Mouse (Mus musculus): ENCODE measurements around the gene Cyth1.

Gene Cyth1

DNA sequence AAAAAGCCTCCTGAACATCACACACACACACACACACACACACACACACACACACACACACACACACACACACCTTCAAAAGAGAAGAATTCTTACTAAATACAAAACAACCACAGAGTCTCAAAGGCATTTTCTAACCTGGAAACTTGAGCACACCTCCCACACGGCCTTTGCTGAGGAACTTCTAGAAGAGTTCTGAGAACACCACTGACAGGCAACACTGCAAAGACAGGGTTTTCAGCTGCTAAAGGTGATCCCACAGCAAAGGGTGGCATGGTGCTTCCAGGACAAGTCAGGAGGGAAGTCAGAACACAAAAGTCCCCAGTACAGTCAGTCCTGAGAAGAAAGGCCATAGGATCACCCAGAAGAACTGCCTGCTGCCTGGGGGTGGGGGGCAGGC is 22.5 kb downstream of the Cyth1 start:
- in situ Hi-C loops (cut with MboI, MseI): loop anchor here (10.0 to 25.0 kb wide), 2 partner anchors 891 to 1814 kb away; partner anchors contain the start of gene Rnf157

DNA sequence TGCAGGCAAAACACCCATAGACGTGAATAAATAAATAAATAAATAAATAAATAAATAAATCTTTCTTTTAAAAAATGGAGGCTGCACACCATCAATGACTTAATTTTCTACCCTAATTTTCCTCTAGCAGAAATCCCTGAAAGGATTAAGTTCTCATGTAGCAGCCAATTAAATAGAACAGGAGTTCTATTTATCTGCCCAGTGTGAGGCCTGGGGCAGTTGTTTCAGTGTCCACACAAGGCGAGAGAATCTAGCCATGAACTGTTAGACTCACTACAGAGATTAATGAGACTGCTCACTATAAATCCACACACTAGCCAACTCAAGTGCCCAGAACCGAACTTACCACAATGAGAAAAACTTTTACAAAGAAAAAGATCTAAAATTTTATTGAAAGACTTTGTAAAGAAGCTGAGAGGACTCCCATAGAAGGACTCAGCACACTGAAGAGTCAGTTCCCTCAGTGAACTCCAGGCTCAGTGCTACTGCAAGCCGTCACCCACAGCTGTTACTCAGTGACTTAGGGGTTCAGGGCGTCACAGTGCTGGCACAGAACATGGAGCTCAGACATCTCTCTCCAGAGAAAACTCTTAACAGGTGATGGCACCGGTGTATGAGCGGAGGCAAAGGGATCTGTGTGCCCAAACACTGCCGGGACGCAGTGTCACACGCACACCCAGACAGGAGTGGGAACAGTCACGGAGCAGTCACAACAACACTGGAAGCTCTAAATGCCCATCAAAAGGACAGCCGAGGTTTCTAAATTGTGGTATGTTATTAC is 23.1 kb downstream of the Cyth1 start:
- in situ Hi-C loops (cut with MboI, MseI): loop anchor here (10.0 to 25.0 kb wide), 2 partner anchors 890 to 1813 kb away; partner anchors contain the start of gene Rnf157

DNA sequence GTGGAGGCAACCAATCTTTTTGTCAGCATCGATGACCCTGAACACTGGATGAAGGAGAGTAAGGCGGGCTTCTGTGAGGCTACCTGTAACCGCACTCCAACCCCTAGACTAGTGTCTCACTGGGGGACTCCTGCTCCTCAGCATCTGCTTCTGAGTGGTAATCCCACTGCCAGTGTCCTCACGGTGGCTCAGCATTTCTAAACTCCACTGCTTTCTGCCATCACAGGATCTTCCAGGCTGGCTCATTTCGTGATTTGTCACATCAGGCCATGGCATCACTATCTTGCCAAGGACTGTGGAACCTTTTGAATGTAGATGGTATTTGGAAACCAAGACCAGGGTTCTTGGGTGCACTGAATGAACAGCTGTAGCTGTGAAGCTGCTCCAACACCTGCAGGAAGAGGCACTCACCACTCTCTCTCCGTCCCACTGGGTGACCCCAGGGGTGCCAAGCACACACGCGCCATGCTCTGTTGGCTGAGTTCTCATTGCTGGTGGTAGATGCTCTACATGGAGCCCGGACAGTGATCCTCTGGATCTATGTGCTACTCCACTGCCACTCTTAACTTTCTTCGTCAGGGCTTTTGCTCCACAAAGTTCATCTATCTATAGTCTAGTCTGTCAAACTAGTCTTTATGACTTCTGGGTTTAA is 24.9 kb downstream of the Cyth1 start:
- in situ Hi-C loops (cut with MboI, MseI): loop anchor here (10.0 kb wide), 1 partner anchor 889 kb away; no protein-coding TSS in a partner anchor

DNA sequence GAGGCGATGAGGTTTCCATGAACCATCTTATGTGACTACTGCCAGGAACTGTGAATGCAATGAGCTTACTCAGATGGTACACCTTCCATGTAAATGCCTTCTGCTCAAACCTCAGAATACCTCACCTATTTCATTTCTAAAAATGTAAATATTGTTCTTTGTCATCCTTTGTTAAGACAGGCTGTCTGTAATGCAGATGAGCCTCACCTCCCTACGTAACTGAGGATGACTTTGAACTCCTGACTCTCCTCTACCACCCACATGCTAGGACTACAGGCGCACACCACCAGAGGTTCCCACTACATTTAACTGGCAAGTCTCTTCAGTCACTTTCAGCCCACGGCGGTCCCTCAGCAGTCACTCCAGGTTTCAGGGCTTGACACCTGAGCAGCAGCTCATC is 25.5 kb downstream of the Cyth1 start:
- in situ Hi-C loops (cut with MboI, MseI): loop anchor here (10.0 kb wide), 1 partner anchor 888 kb away; no protein-coding TSS in a partner anchor

DNA sequence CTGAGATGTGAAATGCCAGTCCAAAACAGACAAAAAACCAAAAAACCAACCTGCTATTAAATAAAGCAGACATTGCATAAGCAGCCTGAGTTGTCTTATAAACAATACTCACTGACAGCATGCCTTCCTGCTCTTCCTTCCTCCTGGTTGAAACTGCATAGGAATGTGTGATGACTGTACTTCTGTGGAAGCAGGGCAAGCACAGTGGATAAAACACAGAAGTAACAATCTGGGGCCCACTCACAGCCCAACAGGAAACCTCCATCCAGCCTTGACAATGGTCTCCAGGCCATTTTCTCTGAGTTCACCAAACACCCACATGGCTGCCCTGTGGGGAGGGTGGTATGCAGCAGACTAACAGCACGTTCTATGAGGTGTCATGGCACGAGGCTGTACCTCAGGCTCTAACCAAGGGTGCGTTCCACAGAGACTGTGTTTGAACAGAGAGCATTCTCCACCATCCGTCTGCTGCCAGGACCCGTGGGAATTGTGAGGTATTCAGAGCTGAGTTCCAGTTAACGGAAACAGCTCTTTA is 26.0 kb downstream of the Cyth1 start:
- in situ Hi-C loops (cut with MboI, MseI): loop anchor here (10.0 kb wide), 1 partner anchor 888 kb away; no protein-coding TSS in a partner anchor

DNA sequence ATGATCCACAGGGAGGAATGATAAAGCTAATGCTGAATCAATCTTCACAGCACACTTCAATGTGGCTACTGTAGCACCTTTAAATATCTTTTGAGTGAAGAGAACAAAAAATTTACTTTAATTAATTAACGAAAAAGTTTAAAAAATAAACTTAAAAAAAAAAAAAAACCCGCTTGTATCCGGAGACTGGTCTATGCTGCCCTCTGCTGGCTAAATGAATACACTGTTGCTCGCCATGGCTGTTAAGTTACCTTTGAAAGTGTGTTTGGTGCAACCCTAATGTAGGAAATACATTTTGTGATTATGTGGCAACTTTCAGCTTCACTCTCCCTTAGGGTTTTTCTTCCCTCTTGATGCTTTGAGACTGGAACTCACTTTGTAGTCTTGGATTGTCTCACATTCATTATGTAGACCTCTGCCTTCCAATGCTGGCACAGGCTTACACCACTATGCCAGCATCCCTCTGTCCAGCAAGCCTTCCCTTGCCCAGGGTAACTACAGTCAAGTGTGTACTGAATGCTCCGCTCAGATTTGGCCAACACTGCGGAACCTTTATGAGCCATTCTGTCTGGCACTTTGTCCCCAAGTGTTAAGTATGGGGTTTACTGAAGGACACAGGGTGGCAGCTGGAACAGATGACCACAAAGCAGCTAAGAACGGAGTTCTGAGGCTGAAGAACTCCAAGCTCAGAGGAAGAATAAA is 27.7 kb downstream of the Cyth1 start:
- in situ Hi-C loops (cut with MboI, MseI): loop anchor here (10.0 kb wide), 1 partner anchor 886 kb away; no protein-coding TSS in a partner anchor

DNA sequence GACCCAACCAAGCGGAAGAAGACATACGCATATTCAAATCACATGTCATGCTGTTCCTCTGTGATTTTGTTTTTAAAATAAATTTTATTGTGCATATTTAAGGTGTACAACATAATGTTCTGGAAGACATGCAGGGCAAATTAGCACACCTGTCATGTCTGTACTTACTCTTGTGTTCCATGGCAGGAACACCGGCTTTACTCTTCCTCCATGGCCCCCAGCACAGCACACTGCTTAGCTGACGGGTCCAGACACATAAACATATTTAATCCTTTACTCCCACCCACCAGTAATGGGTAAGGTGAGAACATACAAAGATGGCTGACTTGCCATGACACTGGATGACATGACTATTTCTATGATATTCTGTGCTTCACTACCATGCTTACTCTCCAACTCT is 29.3 kb downstream of the Cyth1 start:
- in situ Hi-C loops (cut with MboI, MseI): no loop called here

DNA sequence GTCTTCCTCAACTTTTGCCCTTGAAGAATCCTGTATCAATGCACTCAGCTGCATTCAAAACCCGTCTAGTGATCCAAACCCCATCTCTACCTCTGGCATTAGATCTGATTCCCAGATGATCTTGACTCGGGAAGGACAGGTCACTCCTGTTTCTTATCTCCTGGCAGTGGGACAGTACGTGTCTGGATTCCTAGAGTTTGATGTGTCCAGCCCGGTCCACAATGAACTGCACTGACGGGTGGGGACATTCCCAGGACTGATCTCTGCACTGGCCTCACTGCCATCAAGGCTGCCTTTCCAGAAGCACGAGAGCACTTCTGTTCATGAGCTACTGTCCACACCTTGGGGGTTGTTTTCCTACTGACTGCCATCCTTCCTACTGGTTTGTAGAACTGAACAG is 31.9 kb downstream of the Cyth1 start:
- in situ Hi-C loops (cut with MboI, MseI): no loop called here

DNA sequence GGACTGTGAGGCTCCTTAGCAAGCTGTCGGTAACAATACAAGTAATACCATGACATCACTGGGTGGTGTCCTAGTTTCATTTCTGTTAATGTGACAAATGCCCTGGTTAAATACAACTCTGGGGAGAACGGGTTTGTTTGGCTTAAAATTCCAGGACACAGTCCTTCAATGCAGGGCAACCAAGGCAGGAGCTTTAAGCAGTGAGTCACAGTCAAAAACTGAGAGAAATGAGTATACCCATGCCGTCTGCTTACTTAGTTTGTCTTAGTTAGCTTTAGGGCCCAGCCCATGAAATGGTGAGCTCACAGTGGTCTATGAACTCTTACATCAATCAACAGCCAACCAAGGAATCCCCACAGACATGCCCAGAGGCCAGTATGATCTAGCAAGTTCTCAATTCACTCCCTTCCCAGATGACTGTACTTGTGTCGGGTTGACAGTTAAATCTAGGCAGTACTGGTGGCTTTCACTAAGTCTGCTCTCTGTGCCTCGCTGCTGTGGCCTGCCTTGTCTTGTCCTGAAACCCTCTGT is 32.4 kb downstream of the Cyth1 start:
- in situ Hi-C loops (cut with MboI, MseI): no loop called here

DNA sequence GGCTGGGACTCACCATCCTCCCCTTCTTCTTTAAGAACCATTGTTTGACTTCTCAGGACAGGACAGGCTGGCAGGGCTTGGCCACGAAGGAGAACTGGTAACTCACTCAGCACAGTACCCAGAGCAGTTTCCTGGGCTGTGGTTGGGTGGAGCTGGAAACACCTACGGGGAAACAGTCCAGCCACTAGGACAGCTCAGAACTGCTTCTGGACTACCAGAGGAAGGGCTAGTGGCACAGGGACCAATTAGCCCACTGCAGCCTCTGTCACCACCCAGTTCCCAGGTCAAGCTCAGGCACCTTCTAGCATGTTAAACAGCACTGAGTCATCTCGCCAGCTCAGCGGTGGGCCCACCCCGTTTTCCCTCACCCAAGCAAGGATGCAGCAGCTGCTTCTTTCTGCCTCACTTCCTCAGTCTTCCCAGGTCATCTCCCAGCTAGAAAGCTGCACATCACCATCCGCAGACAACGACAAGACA is 35.7 kb downstream of the Cyth1 start:
- in situ Hi-C loops (cut with MboI, MseI): loop anchor here (5.0 kb wide), 1 partner anchor 65 kb away; no protein-coding TSS in a partner anchor

DNA sequence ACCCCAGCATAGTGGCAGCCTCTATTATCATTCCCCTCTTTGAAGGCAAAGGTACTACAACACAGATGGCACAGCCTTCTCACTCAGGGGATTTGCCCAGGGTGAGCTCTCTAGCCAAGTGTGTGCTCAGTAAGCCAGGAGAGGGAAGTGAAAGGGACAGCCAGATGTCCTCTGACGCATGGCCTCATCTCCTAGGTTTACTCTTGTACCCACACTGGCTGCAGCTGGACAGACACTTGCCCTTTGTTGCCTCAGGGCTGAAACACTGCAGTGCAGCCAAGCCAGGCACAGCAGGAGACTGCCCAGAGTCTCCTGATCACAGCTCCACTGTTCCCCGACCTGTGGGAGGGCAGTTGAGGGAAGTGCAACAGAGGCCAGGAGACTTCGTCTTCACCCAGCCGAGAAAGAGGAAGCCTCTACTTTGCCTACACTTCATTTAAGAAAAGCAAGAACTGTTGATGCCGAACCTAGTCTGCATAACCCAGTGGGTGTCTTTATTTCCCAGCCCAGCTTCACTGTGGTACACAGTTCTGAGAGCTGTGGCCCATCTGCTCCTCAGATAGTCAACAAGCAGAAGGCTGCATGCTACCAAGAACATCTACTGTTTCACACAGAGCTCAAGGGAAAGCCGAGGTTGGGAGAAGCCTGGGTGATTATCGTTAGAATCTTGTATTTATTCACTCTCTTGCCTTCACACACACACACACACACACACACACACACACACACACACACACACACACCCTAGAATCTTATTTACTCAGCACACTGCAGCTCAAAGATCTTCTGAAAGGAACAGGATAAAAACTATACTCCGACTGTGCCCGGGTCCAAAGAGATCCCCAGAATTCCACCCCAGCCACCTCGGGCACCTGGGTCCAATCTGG is 36.4 kb downstream of the Cyth1 start:
- in situ Hi-C loops (cut with MboI, MseI): loop anchor here (5.0 kb wide), 1 partner anchor 65 kb away; no protein-coding TSS in a partner anchor

DNA sequence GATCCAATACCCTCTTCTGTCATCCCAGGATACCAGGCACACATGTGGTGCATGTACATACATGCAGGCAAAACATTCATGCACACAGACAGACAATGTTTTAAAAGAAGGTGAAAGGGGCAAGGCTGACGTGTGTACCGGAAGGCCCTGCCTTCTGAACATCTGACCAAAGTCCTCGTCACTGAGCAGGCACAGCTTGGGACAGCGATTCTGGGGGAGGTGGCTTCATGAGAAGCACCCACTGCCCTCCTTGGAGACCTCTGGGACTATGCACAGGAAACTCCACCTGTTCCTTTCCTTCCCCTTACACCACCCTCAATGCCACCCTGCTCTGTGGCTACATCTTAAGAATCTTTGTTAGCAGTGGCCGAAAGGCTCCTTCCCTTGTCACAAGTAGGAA is 37.4 kb downstream of the Cyth1 start:
- in situ Hi-C loops (cut with MboI, MseI): loop anchor here (5.0 kb wide), 1 partner anchor 64 kb away; no protein-coding TSS in a partner anchor

DNA sequence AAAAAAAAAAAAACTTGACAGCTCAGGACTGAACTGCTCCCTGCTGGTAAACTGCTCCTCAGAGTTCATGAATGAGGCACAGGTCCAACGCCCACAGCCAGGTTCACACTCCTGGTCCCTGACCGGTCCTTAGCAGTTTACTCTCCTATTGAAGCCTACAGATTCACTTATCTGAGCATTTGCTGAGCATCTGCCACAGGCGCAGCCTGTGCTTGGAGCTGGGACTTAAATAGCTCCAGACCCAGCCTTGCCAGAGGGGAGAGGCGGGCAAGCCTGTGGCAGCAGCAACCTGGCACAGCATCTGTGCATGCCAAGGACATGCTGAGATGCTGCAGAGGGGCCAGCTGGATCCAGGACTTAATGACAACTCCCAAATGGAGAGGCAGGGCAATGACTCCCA is 38.3 kb downstream of the Cyth1 start:
- in situ Hi-C loops (cut with MboI, MseI): loop anchor here (5.0 kb wide), 1 partner anchor 63 kb away; no protein-coding TSS in a partner anchor

DNA sequence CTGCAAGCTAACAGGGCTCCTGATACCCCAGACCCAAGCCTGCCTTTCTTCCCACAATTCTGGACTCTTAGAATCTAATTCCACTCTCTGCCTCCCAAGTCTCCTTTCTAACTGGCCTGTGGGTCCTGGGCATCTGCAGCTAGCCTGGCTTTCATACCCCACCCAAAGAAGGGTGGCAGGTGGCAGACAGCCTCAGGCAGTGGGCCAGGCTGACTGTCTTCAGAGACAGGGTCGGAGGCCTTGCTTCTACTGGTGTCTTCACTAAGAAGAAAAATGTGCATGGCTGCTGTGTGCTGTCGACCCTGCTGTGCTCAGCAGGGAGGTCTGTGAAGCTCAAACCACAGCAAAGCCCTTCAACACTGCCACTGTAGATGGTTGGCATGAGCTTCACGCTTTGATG is 39.0 kb downstream of the Cyth1 start:
- in situ Hi-C loops (cut with MboI, MseI): no loop called here

DNA sequence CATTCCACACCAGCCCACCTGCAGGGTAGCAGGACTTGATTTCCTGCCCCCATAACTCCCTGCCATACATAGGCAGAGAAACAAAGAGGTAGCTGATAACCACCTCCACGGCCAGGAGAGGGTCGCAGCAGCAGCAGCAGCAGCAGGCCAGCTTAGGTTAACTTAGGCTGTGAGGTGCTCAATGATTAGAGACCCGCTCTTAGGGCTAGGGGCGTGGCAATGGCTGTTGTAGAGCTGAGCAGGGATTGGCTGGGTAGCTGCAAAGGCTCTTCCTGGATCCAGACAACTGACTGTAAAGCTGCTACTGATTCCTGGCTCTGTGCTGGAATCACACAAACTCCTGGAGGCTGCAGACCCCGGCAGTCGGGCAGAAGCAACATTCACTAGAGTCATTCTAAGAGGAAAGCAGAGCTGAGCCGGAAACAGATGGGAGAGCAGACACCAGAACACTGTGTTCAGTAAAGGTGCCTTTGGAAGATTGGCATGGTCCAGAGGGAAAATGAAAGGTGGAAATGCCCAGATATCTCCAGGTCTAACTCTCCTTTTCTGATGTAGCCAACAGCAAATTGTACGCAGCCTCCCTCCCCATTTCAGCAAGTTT is 39.6 kb downstream of the Cyth1 start:
- in situ Hi-C loops (cut with MboI, MseI): no loop called here

DNA sequence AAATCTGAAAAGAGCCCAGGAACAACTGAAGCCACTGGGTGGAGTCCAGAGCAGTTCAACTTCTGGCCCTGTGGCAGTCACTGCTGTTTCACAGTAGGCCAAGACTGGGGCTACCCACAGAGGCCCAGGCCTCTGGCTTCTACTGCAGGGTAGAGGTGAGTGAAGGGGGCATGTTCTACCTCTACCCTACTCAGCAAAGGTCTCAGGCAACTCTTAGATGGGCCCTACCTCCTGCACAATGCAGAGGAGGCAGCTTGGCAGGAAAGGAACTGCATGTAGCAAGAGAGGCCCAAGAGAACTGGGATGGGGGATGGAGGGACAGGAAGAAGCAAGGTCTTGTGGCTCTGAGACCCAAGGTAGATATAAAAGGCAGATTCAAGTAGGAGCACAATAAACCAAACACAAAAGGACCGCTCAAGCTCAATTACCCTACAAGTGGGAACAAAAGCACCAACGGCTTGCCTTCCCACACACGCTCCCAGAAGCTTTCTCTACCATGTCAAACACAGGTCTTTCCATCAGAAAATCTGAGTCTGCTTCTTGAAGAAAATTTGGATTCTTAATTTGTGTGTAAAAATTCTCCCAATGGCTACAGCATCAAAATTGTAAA is 40.9 kb downstream of the Cyth1 start:
- in situ Hi-C loops (cut with MboI, MseI): no loop called here

DNA sequence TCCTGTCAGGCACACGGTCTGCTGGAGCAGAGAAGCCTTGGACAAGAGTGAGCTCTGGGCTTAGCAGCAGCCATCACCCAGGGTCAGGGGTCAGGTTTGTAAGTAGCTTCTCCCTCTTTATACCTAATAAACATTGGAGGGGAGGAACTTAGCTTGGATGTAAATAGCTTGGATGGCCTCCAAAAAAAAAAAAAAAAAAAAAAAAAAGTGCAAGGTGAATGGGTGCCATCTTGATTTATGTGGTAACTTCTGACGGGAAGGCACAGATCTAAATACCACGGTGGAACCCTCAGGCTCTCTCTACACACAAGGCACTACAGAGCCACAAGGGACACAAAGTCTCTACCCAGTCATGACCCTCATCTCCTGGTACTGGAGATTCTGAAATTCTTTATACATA is 42.1 kb downstream of the Cyth1 start:
- in situ Hi-C loops (cut with MboI, MseI): no loop called here

DNA sequence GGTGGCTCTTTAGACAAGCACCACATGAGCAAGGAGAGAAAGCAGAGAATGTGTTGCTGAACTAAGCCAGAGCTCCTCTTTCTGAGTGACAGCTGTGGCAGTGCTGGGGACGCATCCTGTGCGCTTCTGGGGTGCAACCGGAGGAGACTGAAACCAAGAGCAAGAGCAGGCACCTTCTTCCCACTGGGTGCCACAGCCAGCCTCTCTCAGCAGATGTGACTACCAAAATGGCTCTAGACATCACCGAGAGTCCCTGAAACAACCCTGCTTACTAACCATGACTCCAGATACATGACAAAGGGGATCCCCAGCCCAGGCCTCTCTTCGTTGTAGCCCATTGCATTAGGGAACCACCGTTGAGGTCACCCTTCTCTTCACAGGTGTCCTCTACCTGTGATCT is 44.9 kb downstream of the Cyth1 start:
- in situ Hi-C loops (cut with MboI, MseI): no loop called here

Measured in T-helper 1 cell (primary cell).